Mouse (Mus musculus) central nervous system, embryonic 14 days (tissue): ENCODE results near the gene Magel2. TPM values are rescaled to one million over a fixed set of nuclear protein-coding genes. Genes with fewer than 3 reads are reported as not detected.

Experiments used
- polyA plus RNA-seq: library from polyadenylated mRNA; depleted of rRNA; stranded (reverse); fragments of >200 nt; gene quantifications from 2 replicates; pipeline ENCODE4 v1.2.3, GENCODE M21; 2012; rRNA removed

Gene Magel2
- 58.7 and 59.4 TPM in 2 replicates for polyA plus RNA-seq

GRCm38 (mm10) chr7:62376510-62377304, at the start of gene Magel2:
Magel2 (plus strand) TSS chr7:62377010.

GRCm38 (mm10) chr7:62346269-62346668, 30.5 kb upstream of the Magel2 start, which contains the start of gene Ndn:
Ndn (plus strand) TSS chr7:62346569.

GRCm38 (mm10) chr7:62419493-62420360, 42.9 kb downstream of the Magel2 start, which contains the start of gene Mkrn3:
Mkrn3 (minus strand) TSS chr7:62420139.

Other genes starting within 250 kb of the Magel2 start
- 367 TPM in 2 replicates for gene Ndn, start 30.4 kb upstream of the Magel2 start, polyA plus RNA-seq
- gene Mkrn3, start 43.1 kb downstream of the Magel2 start, polyA plus RNA-seq = 19.1 and 19.5 TPM in 2 replicates
- gene Peg12, start 87.5 kb downstream of the Magel2 start, polyA plus RNA-seq = 8.0 and 10.2 TPM in 2 replicates